ENCODE assay signal across 8 mouse cellular contexts in the genomic region with DNA sequence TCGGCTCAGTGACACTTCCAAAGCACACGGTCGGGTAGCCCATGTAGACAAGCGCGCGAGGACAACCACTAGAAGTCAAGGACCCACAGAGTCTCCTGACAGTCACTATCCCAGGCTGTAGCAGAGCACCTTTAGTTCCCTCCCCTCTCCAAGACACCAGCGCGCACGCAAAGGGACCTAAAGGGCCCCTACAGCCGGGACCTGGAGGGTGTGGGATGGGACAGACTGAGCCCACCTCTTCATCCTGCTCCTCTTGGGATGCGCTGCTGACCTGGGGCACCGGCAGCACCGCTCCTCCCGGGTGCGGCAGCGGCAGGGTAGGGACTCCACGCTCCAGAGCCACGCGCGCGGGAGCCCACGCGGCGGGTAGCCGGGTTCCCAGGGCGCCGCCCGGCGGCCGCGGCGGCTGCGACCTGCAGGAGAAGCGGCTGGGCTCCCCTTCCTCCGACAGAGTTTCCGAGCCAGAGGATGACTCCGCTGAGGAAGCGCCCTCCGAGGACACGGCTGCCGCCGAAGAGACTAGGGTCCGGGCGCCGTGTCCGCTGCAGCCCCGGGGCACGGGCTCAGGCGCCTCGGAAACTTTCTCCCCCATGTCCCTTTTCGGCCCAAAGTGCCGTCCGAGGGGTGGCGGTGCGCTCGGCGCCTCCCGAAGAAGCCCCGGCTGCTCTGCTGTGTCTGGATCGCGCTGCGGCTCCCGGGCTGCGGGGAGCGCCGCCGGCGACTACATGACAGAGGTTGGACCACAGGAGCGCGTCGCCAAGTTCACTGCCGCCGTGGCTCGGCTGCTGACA. TPM values are rescaled to one million over a fixed set of nuclear protein-coding genes. Genes with fewer than 3 reads are reported as not detected.
DNase-seq lines count a peak whose midpoint lies in the region; ATAC-seq and TF ChIP-seq lines count a peak whose summit lies in the region.

No protein-coding gene starts in this region.

- no peaks in the 10 kb centered on the region for H3K9me3 ChIP-seq in forebrain, embryonic 12.5 days
- no peaks in the 10 kb centered on the region for H3K9me3 ChIP-seq in heart, postnatal 0 days (replicated peaks; ENCODE audit: control insufficient read depth, low read length)
- no peaks in the 10 kb centered on the region for H3K9me3 ChIP-seq in midbrain, embryonic 10.5 days (replicated peaks)

- peak overlapping the region; percentile 66 for H3K9ac ChIP-seq in forebrain, embryonic 12.5 days
- peak overlapping the region; percentile 63 for H3K9ac ChIP-seq in heart, postnatal 0 days (replicated peaks; ENCODE audit: low read depth, low read length)

- H3K36me3 ChIP-seq in forebrain, embryonic 12.5 days (replicated peaks) = no peaks in the 10 kb centered on the region
- no peaks in the 10 kb centered on the region for H3K36me3 ChIP-seq in heart, postnatal 0 days (replicated peaks; ENCODE audit: control insufficient read depth, insufficient read depth, low read length)
- no peaks in the 10 kb centered on the region for H3K36me3 ChIP-seq in midbrain, embryonic 10.5 days

- no peak for TF ChIP-seq CTCF in heart, postnatal 0 days (IDR thresholded peaks at IDR 0.05; ENCODE audit: low read depth)

- no peak overlapping the region for H3K27ac ChIP-seq in forebrain, embryonic 12.5 days
- H3K27ac ChIP-seq in heart, postnatal 0 days (ENCODE audit: low read depth) = peak overlapping the region; percentile 3; the same call in 1 of the 2 replicates
- H3K27ac ChIP-seq in midbrain, embryonic 10.5 days (replicated peaks) = peak overlapping the region; percentile 78

- peak overlapping the region; percentile 90 for H3K4me2 ChIP-seq in forebrain, embryonic 12.5 days
- H3K4me2 ChIP-seq in heart, postnatal 0 days (ENCODE audit: low read depth, low read length) = peak overlapping the region; percentile 97

- peaks cover 49% of the 10 kb centered on the region for H3K27me3 ChIP-seq in forebrain, embryonic 12.5 days
- peaks cover 49% of the 10 kb centered on the region for H3K27me3 ChIP-seq in heart, postnatal 0 days (ENCODE audit: control insufficient read depth, insufficient read depth, low read length)
- H3K27me3 ChIP-seq in midbrain, embryonic 10.5 days (ENCODE audit: low read depth, poor library complexity, severe bottlenecking) = peaks cover 66% of the 10 kb centered on the region

- ATAC-seq in forebrain, embryonic 12.5 days (ENCODE audit: low FRiP score) = peak; percentile 70
- ATAC-seq in heart, postnatal 0 days (ENCODE audit: insufficient read depth, low read depth) = peak; percentile 40
- ATAC-seq in inflammation-experienced regulatory T-cells, adult 6 months = no peak

- DNase-seq in 3T3-L1 (ENCODE audit: low read depth, low spot score) = peak; percentile 42
- DNase-seq in adipocyte (ENCODE audit: low spot score) = peak; percentile 58
- DNase-seq in heart, postnatal 0 days (ENCODE audit: low spot score) = no peak
- DNase-seq in layer of hippocampus, postnatal 25 days (ENCODE audit: extremely low spot score in 1 of 2, low spot score in 1 of 2) = peak; percentile 14 to 24
- DNase-seq in midbrain, embryonic 10.5 days (ENCODE audit: low spot score) = peak; percentile 78
- peak; percentile 36 for DNase-seq in right cerebral cortex, postnatal 4 days

- peak overlapping the region; percentile 73 for H3K4me3 ChIP-seq in forebrain, embryonic 12.5 days (replicated peaks)
- peak overlapping the region; percentile 60 for H3K4me3 ChIP-seq in heart, postnatal 0 days (ENCODE audit: low read depth, low read length)
- H3K4me3 ChIP-seq in midbrain, embryonic 10.5 days = peak overlapping the region; percentile 79

- no peak for TF ChIP-seq EP300 in heart, postnatal 0 days (IDR thresholded peaks at IDR 0.05; ENCODE audit: low read depth)

- peaks cover 27% of the 10 kb centered on the region for H3K4me1 ChIP-seq in forebrain, embryonic 12.5 days
- H3K4me1 ChIP-seq in heart, postnatal 0 days (ENCODE audit: control insufficient read depth, insufficient read depth) = peaks cover 7% of the 10 kb centered on the region
- H3K4me1 ChIP-seq in midbrain, embryonic 10.5 days = peaks cover 47% of the 10 kb centered on the region

- WGBS in forebrain, embryonic 12.5 days = under 1% methylated on average over 63 of the region's 74 CpGs
- WGBS in heart, postnatal 0 days = under 1% methylated on average over 63 of the region's 74 CpGs
- WGBS in midbrain, embryonic 10.5 days = under 1% methylated on average over 74 of the region's 74 CpGs

RNA-seq across cellular contexts. Expression of a gene that starts 0.5 kb away (rescaled TPM):
- 20.4 and 21.5 TPM in 2 replicates for polyA plus RNA-seq in forebrain, embryonic 12.5 days (2016; fragmentation: Nextera tagmentation; extraction: Ambion mirVana)
- 35.5 and 51.1 TPM in 2 replicates for total RNA-seq in heart, postnatal 0 days (2014; rRNA removed; ENCODE audit: low replicate concordance)
- 23.3 and 26.7 TPM in 2 replicates for polyA plus RNA-seq in heart, postnatal 0 days (2015; fragmentation: Nextera tagmentation; extraction: Ambion mirVana)
- total RNA-seq in layer of hippocampus, postnatal 25 days (2021) = 10 to 100 TPM; 50.5 to 54.6 TPM
- polyA plus RNA-seq in midbrain, embryonic 10.5 days (2016; fragmentation: Nextera tagmentation; extraction: Ambion mirVana) = 19.0 and 22.5 TPM in 2 replicates
- 10 to 100 TPM in 2 of 3 experiments, 1 to 10 TPM in 1; 9.4 to 30.8 (median 16.1) TPM for polyA plus RNA-seq in inflammation-experienced regulatory T-cells, adult 6 months (2017; shearing (Covaris generic))
